Mouse (Mus musculus): ENCODE measurements around the gene Fam189a1. TPM values are rescaled to one million over a fixed set of nuclear protein-coding genes. Genes with fewer than 3 reads are reported as not detected.

The Fam189a1 gene
- total and polyA plus RNA-seq, 3 experiments: 0.10 TPM; not detected in 2

- Histone ChIP-seq H3K9ac (ENCODE audit: insufficient read depth, low read depth) (no peak overlapping the region), H3K27me3 (replicated peaks) (peaks cover 2% of the 10 kb centered on the region), H3K4me3 (replicated peaks in 1 of 3; ENCODE audit: low read depth in 2 of 3, low read length in 2 of 3, poor library complexity in 1 of 3) (no peak overlapping the region), H3K4me2 (ENCODE audit: insufficient read depth, low read depth, poor library complexity, severe bottlenecking) (no peak overlapping the region), H3K79me2 (replicated peaks; ENCODE audit: control insufficient read depth, extremely low read depth, insufficient read depth, poor library complexity, severe bottlenecking) (no peaks in the 10 kb centered on the region), H3K9me3 (replicated peaks; ENCODE audit: low read length) (peaks cover 37% of the 10 kb centered on the region), H3K27ac (ENCODE audit: insufficient read depth, low read depth) (no peak overlapping the region), H3K4me1 (ENCODE audit: control insufficient read depth in 1 of 2, insufficient read depth in 2 of 2) (no peaks in the 10 kb centered on the region), H3K36me3 (replicated peaks in 1 of 2; ENCODE audit: control insufficient read depth in 1 of 2, insufficient read depth in 1 of 2, low read length in 1 of 2) (no peaks in the 10 kb centered on the region)
- TF ChIP-seq POLR2AphosphoS2 (IDR thresholded peaks at IDR 0.05; ENCODE audit: low read depth, low read length): no peak
- no peak for TF ChIP-seq ELF1 (IDR thresholded peaks at IDR 0.05; ENCODE audit: low read depth, low read length)
- no peak for TF ChIP-seq MAZ (IDR thresholded peaks at IDR 0.05; ENCODE audit: low read depth, low read length)
- no peak for TF ChIP-seq BHLHE40 (IDR thresholded peaks at IDR 0.05; ENCODE audit: low read depth, low read length)
- TF ChIP-seq TBP (conservative IDR thresholded peaks at IDR 0.05; ENCODE audit: low read depth, low read length): no peak
- no peak for TF ChIP-seq MYC (IDR thresholded peaks at IDR 0.05; ENCODE audit: low read depth, low read length)
- no peak for TF ChIP-seq CHD2 (IDR thresholded peaks at IDR 0.05; ENCODE audit: low read length)
- TF ChIP-seq HCFC1 (IDR thresholded peaks at IDR 0.05; ENCODE audit: low read depth, low read length): no peak
- TF ChIP-seq UBTF (IDR thresholded peaks at IDR 0.05; ENCODE audit: low read depth, low read length): no peak
- TF ChIP-seq ZC3H11A (IDR thresholded peaks at IDR 0.05; ENCODE audit: low read depth, low read length): no peak
- no peak for TF ChIP-seq MAFK (IDR thresholded peaks at IDR 0.05; ENCODE audit: insufficient replicate concordance, low read length)
- TF ChIP-seq RCOR1 (conservative IDR thresholded peaks at IDR 0.05; ENCODE audit: low read depth, low read length): no peak
- TF ChIP-seq E2F4 (IDR thresholded peaks at IDR 0.05; ENCODE audit: insufficient replicate concordance, low read depth, low read length): no peak
- no peak for TF ChIP-seq JUND (conservative IDR thresholded peaks at IDR 0.05; ENCODE audit: low read depth, low read length)
- TF ChIP-seq USF2 (conservative IDR thresholded peaks at IDR 0.05; ENCODE audit: low read depth, low read length): no peak
- TF ChIP-seq ZMIZ1 (IDR thresholded peaks at IDR 0.05; ENCODE audit: low read depth, low read length): no peak
- DNase-seq (ENCODE audit: extremely low read depth): no peak
- in situ Hi-C loops (cut with MboI; ENCODE audit: low pct_ligation_motif_present, low pct_unique_long_range_greater_than_20kb, low sequenced_read_pairs): no loop called here
- dilution Hi-C loops (cut with MboI; ENCODE audit: extremely low pct_ligation_motif_present, extremely low pct_unique_long_range_greater_than_20kb, low sequenced_read_pairs): no loop called here
These were observed 58.7 kb downstream of the Fam189a1 start for GRCm38 (mm10) chr7:65097708-65098107.

DNA sequence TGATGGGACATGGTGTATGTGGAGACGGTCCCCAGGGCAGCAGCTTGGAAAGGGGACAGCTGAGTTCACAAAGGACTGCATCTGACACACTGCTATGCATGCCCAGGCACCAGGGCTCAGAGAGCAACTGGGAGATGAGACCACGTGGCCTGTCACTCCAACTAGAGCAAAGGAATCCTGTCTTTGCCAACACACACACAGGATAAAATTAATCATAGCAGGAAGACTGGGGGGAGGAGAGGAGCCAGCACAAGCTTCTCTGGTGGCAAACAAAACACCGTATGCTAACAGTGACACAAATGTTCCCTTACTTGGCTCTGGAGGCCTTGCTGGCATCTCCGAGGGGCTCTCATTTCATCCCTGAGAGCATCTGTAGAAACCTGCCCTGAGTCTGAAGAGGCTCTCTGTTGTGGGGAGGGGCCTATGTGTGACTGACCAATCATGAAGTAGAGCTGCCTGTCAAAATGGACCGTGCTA lies 60.7 kb downstream of the Fam189a1 start:
- H3K4me3 ChIP-seq (replicated peaks in 1 of 3; ENCODE audit: low read depth in 2 of 3, low read length in 2 of 3, poor library complexity in 1 of 3): no peak overlapping the region
- no peaks in the 10 kb centered on the region for H3K79me2 ChIP-seq (replicated peaks; ENCODE audit: control insufficient read depth, extremely low read depth, insufficient read depth, poor library complexity, severe bottlenecking)
- no peaks in the 10 kb centered on the region for H3K4me1 ChIP-seq (ENCODE audit: control insufficient read depth in 1 of 2, insufficient read depth in 2 of 2)
- H3K27me3 ChIP-seq (replicated peaks): peaks cover 2% of the 10 kb centered on the region
- H3K9ac ChIP-seq (ENCODE audit: insufficient read depth, low read depth): no peak overlapping the region
- in situ Hi-C loops (cut with MboI; ENCODE audit: low pct_ligation_motif_present, low pct_unique_long_range_greater_than_20kb, low sequenced_read_pairs) (no loop called here), dilution Hi-C loops (cut with MboI; ENCODE audit: extremely low pct_ligation_motif_present, extremely low pct_unique_long_range_greater_than_20kb, low sequenced_read_pairs) (no loop called here)
- peaks cover 44% of the 10 kb centered on the region for H3K9me3 ChIP-seq (replicated peaks; ENCODE audit: low read length)
- no peak overlapping the region for H3K27ac ChIP-seq (ENCODE audit: insufficient read depth, low read depth)
- TF ChIP-seq KAT2A (IDR thresholded peaks at IDR 0.05; ENCODE audit: insufficient replicate concordance, low read length) (no peak), MAFK (IDR thresholded peaks at IDR 0.05; ENCODE audit: insufficient replicate concordance, low read length) (no peak), MEF2A (IDR thresholded peaks at IDR 0.05; ENCODE audit: borderline replicate concordance, low read depth, low read length) (no peak), ZKSCAN1 (IDR thresholded peaks at IDR 0.05; ENCODE audit: borderline replicate concordance, low read depth, low read length) (no peak), TBP (conservative IDR thresholded peaks at IDR 0.05; ENCODE audit: low read depth, low read length) (no peak)
- no peaks in the 10 kb centered on the region for H3K36me3 ChIP-seq (replicated peaks in 1 of 2; ENCODE audit: control insufficient read depth in 1 of 2, insufficient read depth in 1 of 2, low read length in 1 of 2)
- H3K4me2 ChIP-seq (ENCODE audit: insufficient read depth, low read depth, poor library complexity, severe bottlenecking): no peak overlapping the region
- no peak for DNase-seq (ENCODE audit: extremely low read depth)
